15 mouse cellular contexts compared by ENCODE assay signal in genomic region chr13:34313033-34313491, GRCm38 (mm10). TPM values are rescaled to one million over a fixed set of nuclear protein-coding genes. Genes with fewer than 3 reads are reported as not detected.
A peak's percentile ranks its signal among the peaks of the same experiment; 100 is the strongest.
DNase-seq lines count a peak whose midpoint lies in the region; ATAC-seq lines count a peak whose summit lies in the region.
"Had no signal": no experiment of that assay in that cellular context is flagged by ENCODE, and none has a peak within 500 bp of the region (broad histone marks: within the 10 kb centered on the region; RNA-seq: fewer than 3 reads in every experiment).

No protein-coding gene starts in this region.

- no peak for ATAC-seq in heart, embryonic 11.5 days (replicated peaks; ENCODE audit: insufficient number of reproducible peaks, low FRiP score, low TSS enrichment)
- ATAC-seq in midbrain, embryonic 12.5 days (ENCODE audit: low FRiP score, low read depth), result peak; percentile 52; the same call in 1 of the 2 replicates
- no peak for ATAC-seq in midbrain, embryonic 15.5 days (replicated peaks)
- ATAC-seq in midbrain, embryonic 16.5 days, result no peak
- ATAC-seq: hindbrain, postnatal 0 days had no signal

- H3K36me3 ChIP-seq in heart, embryonic 11.5 days (ENCODE audit: control insufficient read depth, insufficient read depth, low read length), result no peaks in the 10 kb centered on the region
- H3K36me3 ChIP-seq in midbrain, embryonic 12.5 days, result 0 out of 2 replicates have a peak, but pooled peaks cover 9% of the 10 kb centered on the region
- no peaks in the 10 kb centered on the region for H3K36me3 ChIP-seq in midbrain, embryonic 15.5 days (replicated peaks)
- no peaks in the 10 kb centered on the region for H3K36me3 ChIP-seq in midbrain, embryonic 16.5 days (ENCODE audit: control insufficient read depth, insufficient read depth, low read length)
- H3K36me3 ChIP-seq: embryonic facial prominence, embryonic 13.5 days; neural tube, embryonic 13.5 days had no signal

- no peak overlapping the region for H3K4me2 ChIP-seq in heart, embryonic 11.5 days
- no peak overlapping the region for H3K4me2 ChIP-seq in midbrain, embryonic 12.5 days (replicated peaks)
- no peak overlapping the region for H3K4me2 ChIP-seq in midbrain, embryonic 15.5 days
- no peak overlapping the region for H3K4me2 ChIP-seq in midbrain, embryonic 16.5 days (ENCODE audit: low read length)
- H3K4me2 ChIP-seq: embryonic facial prominence, embryonic 13.5 days; neural tube, embryonic 13.5 days had no signal

- no peak overlapping the region for H3K9ac ChIP-seq in heart, embryonic 11.5 days (ENCODE audit: low read depth, low read length)
- H3K9ac ChIP-seq in midbrain, embryonic 12.5 days (replicated peaks), result no peak overlapping the region
- no peak overlapping the region for H3K9ac ChIP-seq in midbrain, embryonic 15.5 days
- no peak overlapping the region for H3K9ac ChIP-seq in midbrain, embryonic 16.5 days (ENCODE audit: low read depth, low read length)
- H3K9ac ChIP-seq: embryonic facial prominence, embryonic 13.5 days; neural tube, embryonic 13.5 days had no signal

- peak; percentile 50 for DNase-seq in heart, adult 11 months
- peak; percentile 29 to 44 for DNase-seq in left cerebral cortex, adult 18-20 months (ENCODE audit: low spot score in 2 of 2)
- DNase-seq in right cerebral cortex, postnatal 25 days, result peak; percentile 16
- no peak for DNase-seq in adrenal gland, adult 2 months
- DNase-seq: spleen, adult 18-20 months had no signal

- peaks cover 4% of the 10 kb centered on the region for H3K4me1 ChIP-seq in heart, embryonic 11.5 days (ENCODE audit: control insufficient read depth, insufficient read depth, low read length)
- H3K4me1 ChIP-seq in midbrain, embryonic 12.5 days, result peaks cover 19% of the 10 kb centered on the region; the same call in 1 of the 2 replicates
- H3K4me1 ChIP-seq in midbrain, embryonic 15.5 days, result peaks cover 10% of the 10 kb centered on the region; the same call in 1 of the 2 replicates
- H3K4me1 ChIP-seq in midbrain, embryonic 16.5 days (ENCODE audit: control insufficient read depth, insufficient read depth, low read length), result peaks cover 2% of the 10 kb centered on the region

- WGBS in heart, embryonic 11.5 days (ENCODE audit: insufficient replicate concordance), result 73% methylated on average over 4 of the region's 4 CpGs
- 61% methylated on average over 4 of the region's 4 CpGs for WGBS in midbrain, embryonic 12.5 days
- 53% methylated on average over 4 of the region's 4 CpGs for WGBS in midbrain, embryonic 15.5 days
- WGBS in midbrain, embryonic 16.5 days, result 40% methylated on average over 4 of the region's 4 CpGs

- no peak overlapping the region for H3K4me3 ChIP-seq in heart, embryonic 11.5 days (ENCODE audit: low read depth, low read length)
- no peak overlapping the region for H3K4me3 ChIP-seq in midbrain, embryonic 12.5 days
- H3K4me3 ChIP-seq in midbrain, embryonic 15.5 days, result no peak overlapping the region
- H3K4me3 ChIP-seq in midbrain, embryonic 16.5 days (ENCODE audit: low read depth, low read length), result no peak overlapping the region
- H3K4me3 ChIP-seq: embryonic facial prominence, embryonic 13.5 days; megakaryocyte, embryonic 14.5 days; neural tube, embryonic 13.5 days had no signal

- H3K9me3 ChIP-seq in heart, embryonic 11.5 days (replicated peaks; ENCODE audit: control insufficient read depth, low read length), result no peaks in the 10 kb centered on the region; the same call in 1 of the 2 replicates
- H3K9me3 ChIP-seq in midbrain, embryonic 12.5 days, result no peaks in the 10 kb centered on the region
- H3K9me3 ChIP-seq in midbrain, embryonic 15.5 days, result no peaks in the 10 kb centered on the region
- H3K9me3 ChIP-seq in midbrain, embryonic 16.5 days (replicated peaks; ENCODE audit: control insufficient read depth, low read length, poor library complexity, severe bottlenecking), result no peaks in the 10 kb centered on the region
- H3K9me3 ChIP-seq: embryonic facial prominence, embryonic 13.5 days; megakaryocyte, embryonic 14.5 days; neural tube, embryonic 13.5 days had no signal

- no peak overlapping the region for H3K27ac ChIP-seq in heart, embryonic 11.5 days (ENCODE audit: low read depth, low read length)
- H3K27ac ChIP-seq in midbrain, embryonic 12.5 days (replicated peaks), result no peak overlapping the region
- no peak overlapping the region for H3K27ac ChIP-seq in midbrain, embryonic 15.5 days
- H3K27ac ChIP-seq in midbrain, embryonic 16.5 days (ENCODE audit: low read length), result no peak overlapping the region
- H3K27ac ChIP-seq: embryonic facial prominence, embryonic 13.5 days; hindbrain, postnatal 0 days; kidney, postnatal 0 days; neural tube, embryonic 13.5 days had no signal

- H3K27me3 ChIP-seq in heart, embryonic 11.5 days (ENCODE audit: control insufficient read depth, insufficient read depth, low read length), result no peaks in the 10 kb centered on the region
- H3K27me3 ChIP-seq in midbrain, embryonic 12.5 days, result no peaks in the 10 kb centered on the region
- no peaks in the 10 kb centered on the region for H3K27me3 ChIP-seq in midbrain, embryonic 15.5 days (replicated peaks)
- no peaks in the 10 kb centered on the region for H3K27me3 ChIP-seq in midbrain, embryonic 16.5 days (ENCODE audit: control insufficient read depth, insufficient read depth, low read depth, low read length)
- H3K27me3 ChIP-seq: CH12.LX; embryonic facial prominence, embryonic 13.5 days; megakaryocyte, embryonic 14.5 days; neural tube, embryonic 13.5 days had no signal

RNA-seq across cellular contexts. Expression of gene Slc22a23, which starts 31.9 kb away (rescaled TPM):
- polyA plus RNA-seq in heart, embryonic 11.5 days (2014; fragmentation: Nextera tagmentation; extraction: Ambion mirVana), result 7.3 and 8.1 TPM in 2 replicates
- polyA plus RNA-seq in midbrain, embryonic 12.5 days (2016; fragmentation: Nextera tagmentation; extraction: Ambion mirVana), result 24.3 and 26.5 TPM in 2 replicates
- 17.5 and 18.1 TPM in 2 replicates for polyA plus RNA-seq in midbrain, embryonic 15.5 days (2015; fragmentation: Nextera tagmentation; extraction: Ambion mirVana)
- 10 to 100 TPM; 48.5 to 54.7 TPM for total RNA-seq in left cerebral cortex, adult 18-20 months (2021)
- total RNA-seq in adrenal gland, adult 2 months (2021), result 10 to 100 TPM in 1 of 2 experiments, 1 to 10 TPM in 1; 5.8 to 10.2 TPM
- 13.5 and 14.2 TPM in 2 replicates for polyA plus RNA-seq in adrenal gland, adult 2 months (2012; rRNA removed)
- polyA plus RNA-seq in midbrain, embryonic 16.5 days (2015; fragmentation: Nextera tagmentation; extraction: Ambion mirVana), result 15.2 and 16.2 TPM in 2 replicates
